Mouse (Mus musculus) liver, postnatal 0 days (tissue): Measurements from ENCODE around the gene Pde4b. TPM values are rescaled to one million over a fixed set of nuclear protein-coding genes. Genes with fewer than 3 reads are reported as not detected.

Experiments
- ATAC-seq: fragments of 200-750 bp; cut with Nextera tagmentation; 2 replicates; pipeline ENCODE4 v1.8.0; 2017; ENCODE audit warnings: mild to moderate bottlenecking, moderate library complexity
- DNase-seq: peaks from one replicate; pipeline ENCODE4 v3.0.0-alpha.2; 2016
- H3K27ac ChIP-seq: fragments of 300-500 bp; sonication (generic); 2 replicates; pipeline ENCODE4 v1.5.1; 2014; ENCODE audit warnings: antibody characterized with exemption, moderate library complexity, mild to moderate bottlenecking, low read depth
- H3K27me3 ChIP-seq: fragments of 300-500 bp; sonication (generic); 2 replicates; pipeline ENCODE4 v1.6.1; 2014; ENCODE audit warnings: low read length, control low read depth, mixed read lengths; ENCODE audit not compliant: insufficient read depth
- H3K36me3 ChIP-seq: fragments of 300-500 bp; sonication (generic); replicated peaks from 2 replicates; pipeline ENCODE4 v1.6.1; 2014; ENCODE audit warnings: mild to moderate bottlenecking, control low read depth, low read length, moderate library complexity, mixed read lengths; ENCODE audit not compliant: insufficient read depth
- H3K4me1 ChIP-seq: fragments of 300-500 bp; sonication (generic); 2 replicates; pipeline ENCODE4 v1.6.1; 2014; ENCODE audit warnings: antibody characterized with exemption, mild to moderate bottlenecking, control low read depth; ENCODE audit not compliant: insufficient read depth
- H3K4me2 ChIP-seq: fragments of 300-500 bp; sonication (generic); 2 replicates; pipeline ENCODE4 v1.6.1; 2014; ENCODE audit warnings: low read depth, mild to moderate bottlenecking, low read length, moderate library complexity, mixed read lengths
- H3K4me3 ChIP-seq: fragments of 300-500 bp; sonication (generic); 2 replicates; pipeline ENCODE4 v1.5.1; 2014; ENCODE audit warnings: low read depth, low read length
- H3K9ac ChIP-seq: fragments of 300-500 bp; sonication (generic); replicated peaks from 2 replicates; pipeline ENCODE4 v1.6.1; 2014; ENCODE audit warnings: mild to moderate bottlenecking, moderate library complexity
- H3K9me3 ChIP-seq: fragments of 300-500 bp; sonication (generic); 2 replicates; pipeline ENCODE4 v1.6.1; 2016; ENCODE audit warnings: mild to moderate bottlenecking, control low read depth, low read length, mixed read lengths
- CTCF ChIP-seq: sonication (generic); IDR thresholded peaks from 2 replicates; pipeline ENCODE4 v1.5.1; 2016; ENCODE audit warnings: antibody characterized with exemption, low read depth
- EP300 ChIP-seq: IDR thresholded peaks from 2 replicates; pipeline ENCODE4 v1.6.1; 2016; ENCODE audit warnings: antibody characterized with exemption, low read depth, mild to moderate bottlenecking
- WGBS: fragments of 180-500 bp; shearing (Covaris S2); extraction: QIAGEN DNeasy Blood & Tissue Kit; methylation state at CpG from one replicate; pipeline ENCODE4 v1.1.7; 2014; ENCODE audit not compliant: insufficient replicate concordance; 5-methylcytosine and 5-hydroxymethylcytosine counted together
- polyA plus RNA-seq: library from polyadenylated mRNA; unstranded; fragments of >200 nt; fragmentation: Nextera tagmentation; extraction: Ambion mirVana; gene quantifications from 2 replicates; pipeline ENCODE4 v1.2.1, GENCODE M21; 2015

Pde4b gene
- polyA plus RNA-seq, 1 experiment from 2014 or later, result 3.7 TPM

- no peak overlapping the region for H3K27ac ChIP-seq
- H3K4me3 ChIP-seq, result no peak overlapping the region
- H3K4me1 ChIP-seq, result no peaks in the 10 kb centered on the region
- H3K9me3 ChIP-seq, result no peaks in the 10 kb centered on the region
- DNase-seq (no peak), ATAC-seq (no peak)
- H3K4me2 ChIP-seq, result no peak overlapping the region
- no peaks in the 10 kb centered on the region for H3K27me3 ChIP-seq
- H3K36me3 ChIP-seq, result no peaks in the 10 kb centered on the region
- no peak for TF ChIP-seq EP300
- TF ChIP-seq CTCF, result no peak
- 62% methylated on average over 5 of the region's 5 CpGs for WGBS
- no peak overlapping the region for H3K9ac ChIP-seq
Measured at GRCm38 (mm10) chr4:102316699-102317285, 229.4 kb downstream of the Pde4b start.

- Histone ChIP-seq H3K9me3 (no peaks in the 10 kb centered on the region), H3K4me3 (no peak overlapping the region), H3K4me2 (no peak overlapping the region), H3K36me3 (no peaks in the 10 kb centered on the region), H3K27me3 (no peaks in the 10 kb centered on the region), H3K4me1 (no peaks in the 10 kb centered on the region), H3K27ac (no peak overlapping the region), H3K9ac (no peak overlapping the region)
- ATAC-seq (no peak), DNase-seq (no peak)
- TF ChIP-seq CTCF, result no peak
- no peak for TF ChIP-seq EP300
- 76% methylated on average over 6 of the region's 6 CpGs for WGBS
Measured at GRCm38 (mm10) chr4:102318596-102318995, 231.3 kb downstream of the Pde4b start.

GRCm38 (mm10) chr4:102321340-102321739 is 234.0 kb downstream of the Pde4b start:
- H3K27me3 ChIP-seq, result no peaks in the 10 kb centered on the region
- no peaks in the 10 kb centered on the region for H3K36me3 ChIP-seq
- no peak for ATAC-seq
- TF ChIP-seq EP300 (no peak), CTCF (0 out of 2 replicates have a peak, but pooled peaks have one; percentile 12)
- DNase-seq, result no peak
- H3K27ac ChIP-seq, result no peak overlapping the region
- 63% methylated on average over 3 of the region's 3 CpGs for whole genome bisulfite sequencing
- H3K9me3 ChIP-seq, result no peaks in the 10 kb centered on the region
- H3K4me1 ChIP-seq, result no peaks in the 10 kb centered on the region
- H3K9ac ChIP-seq, result no peak overlapping the region
- no peak overlapping the region for H3K4me3 ChIP-seq
- H3K4me2 ChIP-seq, result no peak overlapping the region

GRCm38 (mm10) chr4:102332386-102332785 is 245.0 kb downstream of the Pde4b start:
- Histone ChIP-seq H3K27me3 (no peaks in the 10 kb centered on the region), H3K9me3 (no peaks in the 10 kb centered on the region), H3K36me3 (no peaks in the 10 kb centered on the region), H3K4me2 (no peak overlapping the region), H3K9ac (no peak overlapping the region), H3K4me3 (no peak overlapping the region), H3K27ac (no peak overlapping the region), H3K4me1 (no peaks in the 10 kb centered on the region)
- no peak for ATAC-seq
- 79% methylated on average over 2 of the region's 2 CpGs for WGBS
- TF ChIP-seq EP300 (no peak), CTCF (no peak)
- DNase-seq, result no peak

- DNase-seq (no peak), ATAC-seq (no peak)
- Histone ChIP-seq H3K4me1 (no peaks in the 10 kb centered on the region), H3K36me3 (no peaks in the 10 kb centered on the region), H3K27ac (no peak overlapping the region), H3K4me3 (no peak overlapping the region), H3K9ac (no peak overlapping the region), H3K27me3 (no peaks in the 10 kb centered on the region), H3K9me3 (no peaks in the 10 kb centered on the region), H3K4me2 (no peak overlapping the region)
- TF ChIP-seq EP300, result no peak
- TF ChIP-seq CTCF, result no peak
- WGBS, result 69% methylated on average over 4 of the region's 4 CpGs
Measured at GRCm38 (mm10) chr4:102332885-102333284, 245.5 kb downstream of the Pde4b start.

- H3K27ac ChIP-seq, result no peak overlapping the region
- no peak overlapping the region for H3K4me3 ChIP-seq
- no peaks in the 10 kb centered on the region for H3K27me3 ChIP-seq
- no peak for ATAC-seq
- WGBS, result 79% methylated on average over 4 of the region's 4 CpGs
- no peaks in the 10 kb centered on the region for H3K9me3 ChIP-seq
- no peak overlapping the region for H3K4me2 ChIP-seq
- H3K36me3 ChIP-seq, result no peaks in the 10 kb centered on the region
- H3K9ac ChIP-seq, result no peak overlapping the region
- no peak for DNase-seq
- TF ChIP-seq EP300 (no peak), CTCF (no peak)
- no peaks in the 10 kb centered on the region for H3K4me1 ChIP-seq
Measured at GRCm38 (mm10) chr4:102346911-102347492, 259.7 kb downstream of the Pde4b start.
